Mouse (Mus musculus): ENCODE measurements around the gene C130026I21Rik.
"Not testable (repeated sequence)": the region's sequence is repeated elsewhere in the genome, so short reads cannot be mapped to it uniquely, and the experiment has no call there.

Gene C130026I21Rik

GRCm38 (mm10) chr1:85033616-85034015 is 236.8 kb downstream of the C130026I21Rik start:
- not testable (repeated sequence) for DNase-seq (ENCODE audit: low spot score in 2 of 2)

- DNase-seq (ENCODE audit: low spot score in 2 of 2), result not testable (repeated sequence)
Observed at GRCm38 (mm10) chr1:85030211-85030610, 240.2 kb downstream of the C130026I21Rik start.

GRCm38 (mm10) chr1:85011933-85012332 is 258.4 kb downstream of the C130026I21Rik start:
- not testable (repeated sequence) for DNase-seq (ENCODE audit: low spot score in 2 of 2)

GRCm38 (mm10) chr1:85010947-85011346 is 259.4 kb downstream of the C130026I21Rik start:
- peak in 1 of 2 experiments; percentile 61 for DNase-seq (ENCODE audit: low spot score in 2 of 2)

GRCm38 (mm10) chr1:85007737-85008136 is 262.6 kb downstream of the C130026I21Rik start:
- not testable (repeated sequence) for DNase-seq (ENCODE audit: low spot score in 2 of 2)

- not testable (repeated sequence) for DNase-seq (ENCODE audit: low spot score in 2 of 2)
Observed at GRCm38 (mm10) chr1:84999241-84999640, 271.1 kb downstream of the C130026I21Rik start.

- DNase-seq (ENCODE audit: low spot score in 2 of 2), result not testable (repeated sequence)
Observed at GRCm38 (mm10) chr1:84996305-84996704, 274.1 kb downstream of the C130026I21Rik start.

GRCm38 (mm10) chr1:84994461-84994860 is 275.9 kb downstream of the C130026I21Rik start:
- DNase-seq (ENCODE audit: low spot score in 2 of 2), result peak in 1 of 2 experiments; percentile 61

- not testable (repeated sequence) for DNase-seq (ENCODE audit: low spot score in 2 of 2)
Observed at GRCm38 (mm10) chr1:84993688-84994319, 276.6 kb downstream of the C130026I21Rik start.

GRCm38 (mm10) chr1:84993235-84993634 is 277.1 kb downstream of the C130026I21Rik start:
- not testable (repeated sequence) for DNase-seq (ENCODE audit: low spot score in 2 of 2)

GRCm38 (mm10) chr1:84992827-84993226 is 277.5 kb downstream of the C130026I21Rik start:
- not testable (repeated sequence) for DNase-seq (ENCODE audit: low spot score in 2 of 2)

- not testable (repeated sequence) for DNase-seq (ENCODE audit: low spot score in 2 of 2)
Observed at GRCm38 (mm10) chr1:84989044-84989443, 281.3 kb downstream of the C130026I21Rik start.

GRCm38 (mm10) chr1:84987729-84988128 is 282.6 kb downstream of the C130026I21Rik start:
- peak in 1 of 2 experiments; percentile 61 for DNase-seq (ENCODE audit: low spot score in 2 of 2)

GRCm38 (mm10) chr1:84961779-84962178 is 308.6 kb downstream of the C130026I21Rik start:
- not testable (repeated sequence) for DNase-seq (ENCODE audit: low spot score in 2 of 2)

GRCm38 (mm10) chr1:84957713-84958112 is 312.7 kb downstream of the C130026I21Rik start:
- not testable (repeated sequence) for DNase-seq (ENCODE audit: low spot score in 2 of 2)

- DNase-seq (ENCODE audit: low spot score in 2 of 2), result not testable (repeated sequence)
Observed at GRCm38 (mm10) chr1:84956771-84957170, 313.6 kb downstream of the C130026I21Rik start.

GRCm38 (mm10) chr1:84952456-84953181 is 317.7 kb downstream of the C130026I21Rik start:
- no peak for DNase-seq (ENCODE audit: low spot score in 2 of 2)

GRCm38 (mm10) chr1:84951566-84951965 is 318.8 kb downstream of the C130026I21Rik start:
- DNase-seq (ENCODE audit: low spot score in 2 of 2), result no peak

- DNase-seq (ENCODE audit: low spot score in 2 of 2), result peak in 1 of 2 experiments; percentile 10
Observed at GRCm38 (mm10) chr1:84947390-84947789, 323.0 kb downstream of the C130026I21Rik start.

- no peak for DNase-seq (ENCODE audit: low spot score in 2 of 2)
Observed at GRCm38 (mm10) chr1:84945950-84946349, 324.4 kb downstream of the C130026I21Rik start.

GRCm38 (mm10) chr1:84943549-84943948 is 326.8 kb downstream of the C130026I21Rik start:
- no peak for DNase-seq (ENCODE audit: low spot score in 2 of 2)
